Mouse (Mus musculus): ENCODE measurements at regions not wholly inside any gene's neighbourhood (a gene's known extent, or its start where the extent isn't known, plus 50 kb on each side); places are given as distances from the start of the nearest gene placed in this dataset.

GRCm38 (mm10) chr5:111540486-111540885 lies 123.3 kb downstream of the Mn1 start:
- TF ChIP-seq CTCF (IDR thresholded peaks at IDR 0.05; ENCODE audit: control insufficient read depth, insufficient read depth, low read length) (no peak), POLR2A (IDR thresholded peaks at IDR 0.05; ENCODE audit: borderline replicate concordance, control insufficient read depth, low read depth, low read length) (no peak)

All from bone marrow, adult 2 months (tissue).